Mouse (Mus musculus): ENCODE measurements around the gene Ndufb7.

DNA sequence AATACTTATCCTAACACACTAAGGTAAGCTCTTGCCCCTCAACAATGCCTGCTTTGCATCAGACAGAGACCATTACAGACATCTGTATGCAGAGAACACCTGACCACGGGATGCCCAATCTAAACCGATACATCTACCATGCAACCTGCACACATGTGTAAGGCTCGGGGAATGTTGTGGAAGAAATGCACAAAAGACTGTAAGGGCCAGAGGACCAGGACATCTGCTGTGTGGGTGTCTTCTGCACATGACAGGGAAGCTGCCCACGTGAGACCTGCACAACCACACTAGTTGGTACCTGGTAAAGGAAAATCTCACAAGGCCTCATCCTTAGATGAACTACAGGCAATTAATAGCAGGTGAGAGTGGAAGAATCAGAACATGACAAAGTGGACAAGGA is 3.2 kb upstream of the Ndufb7 start:
- TF ChIP-seq POLR2A (IDR thresholded peaks at IDR 0.05; ENCODE audit: insufficient read length, low read depth): no peak
- no peak for TF ChIP-seq MYOD1 (IDR thresholded peaks at IDR 0.05; ENCODE audit: control insufficient read depth in 1 of 3, insufficient read length in 2 of 3, low read depth in 2 of 3)
- TF ChIP-seq MYOG (IDR thresholded peaks at IDR 0.05; ENCODE audit: control insufficient read depth in 1 of 3, insufficient read depth in 1 of 3, insufficient read length in 2 of 3, low read depth in 2 of 3): no peak
- TF ChIP-seq USF1 (IDR thresholded peaks at IDR 0.05; ENCODE audit: low read depth): no peak
- no peak for TF ChIP-seq CEBPB (IDR thresholded peaks at IDR 0.05; ENCODE audit: insufficient read depth, poor library complexity, severe bottlenecking)
- TF ChIP-seq MAX (IDR thresholded peaks at IDR 0.05; ENCODE audit: low read depth): no peak
- TF ChIP-seq POLR2AphosphoS2 (IDR thresholded peaks at IDR 0.05; ENCODE audit: insufficient read length, low read depth): no peak

All from myocyte (in vitro differentiated cells).